Mouse (Mus musculus) forebrain, embryonic 14.5 days (tissue): Measurements from ENCODE around the gene Prep. TPM values are rescaled to one million over a fixed set of nuclear protein-coding genes. Genes with fewer than 3 reads are reported as not detected.
A peak's percentile ranks its signal among the peaks of the same experiment; 100 is the strongest.

Experiments
- ATAC-seq: fragments of 200-750 bp; cut with Nextera tagmentation; 2 replicates; pipeline ENCODE4 v1.8.0; 2017; ENCODE audit warnings: mild to moderate bottlenecking, moderate library complexity
- DNase-seq: peaks from one replicate; pipeline ENCODE4 v3.0.0-alpha.2; 2015; ENCODE audit warnings: low spot score
- H3K27ac ChIP-seq: fragments of 300-500 bp; sonication (generic); 2 replicates; pipeline ENCODE4 v1.5.1; 2014; ENCODE audit warnings: low read depth, mild to moderate bottlenecking, control low read depth, low read length, moderate library complexity
- H3K27me3 ChIP-seq: fragments of 300-500 bp; sonication (generic); replicated peaks from 2 replicates; pipeline ENCODE4 v1.6.1; 2014; ENCODE audit warnings: low read length, control low read depth, mixed read lengths; ENCODE audit not compliant: control insufficient read depth, insufficient read depth
- H3K36me3 ChIP-seq: fragments of 300-500 bp; sonication (generic); 2 replicates; pipeline ENCODE4 v1.6.1; 2014; ENCODE audit warnings: low read length, control low read depth; ENCODE audit not compliant: control insufficient read depth, insufficient read depth
- H3K4me1 ChIP-seq: fragments of 300-500 bp; sonication (generic); 2 replicates; pipeline ENCODE4 v1.6.1; 2014; ENCODE audit warnings: antibody characterized with exemption, low read length, control low read depth; ENCODE audit not compliant: control insufficient read depth, insufficient read depth
- H3K4me2 ChIP-seq: fragments of 300-500 bp; sonication (generic); 2 replicates; pipeline ENCODE4 v1.6.1; 2014; ENCODE audit warnings: mild to moderate bottlenecking, control low read depth, low read length
- H3K4me3 ChIP-seq: fragments of 300-500 bp; sonication (generic); 2 replicates; pipeline ENCODE4 v1.5.1; 2014; ENCODE audit warnings: low read depth, low read length, control low read depth
- H3K9ac ChIP-seq: fragments of 300-500 bp; sonication (generic); 2 replicates; pipeline ENCODE4 v1.6.1; 2014; ENCODE audit warnings: mild to moderate bottlenecking, low read length, control low read depth, moderate library complexity
- H3K9me3 ChIP-seq: fragments of 300-500 bp; sonication (generic); replicated peaks from 2 replicates; pipeline ENCODE4 v1.6.1; 2016; ENCODE audit warnings: low read length, control low read depth, mixed read lengths; ENCODE audit not compliant: control insufficient read depth
- WGBS: fragments of 180-500 bp; shearing (Covaris S2); extraction: QIAGEN DNeasy Blood & Tissue Kit; methylation state at CpG from one replicate; pipeline ENCODE4 v1.1.7; 2014; 5-methylcytosine and 5-hydroxymethylcytosine counted together
- polyA plus RNA-seq: library from polyadenylated mRNA; unstranded; fragments of >200 nt; fragmentation: Nextera tagmentation; extraction: Ambion mirVana; gene quantifications from 2 replicates; pipeline ENCODE4 v1.2.1, GENCODE M21; 2014

Prep gene
- polyA plus RNA-seq, 1 experiment from 2014 or later, result 14.2 TPM

DNA sequence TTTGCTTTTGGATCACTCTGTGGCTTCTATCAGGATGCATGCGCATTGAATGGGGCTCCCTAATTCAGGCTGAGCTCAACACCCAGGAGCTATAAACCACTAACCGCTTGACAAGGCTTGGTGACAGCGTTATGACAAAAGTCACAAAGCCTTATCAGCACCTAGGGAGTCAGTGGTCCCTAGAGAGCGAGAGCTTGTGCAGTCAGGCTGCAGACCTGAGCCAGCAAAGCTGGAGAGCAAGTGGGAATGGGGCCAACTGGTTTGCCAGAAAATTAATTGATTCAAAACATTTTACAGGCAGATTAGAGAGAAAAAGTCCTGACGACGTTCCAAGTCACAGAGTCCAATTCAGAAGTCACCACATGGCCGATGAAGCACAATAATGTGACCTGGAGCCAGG lies 37.1 kb downstream of the Prep start:
- DNase-seq (peak; percentile 83), ATAC-seq (peak; percentile 72)
- WGBS, result 40% methylated on average over 7 of the region's 7 CpGs
- H3K4me1 ChIP-seq, result peaks cover 8% of the 10 kb centered on the region
- H3K9ac ChIP-seq, result no peak overlapping the region
- no peak overlapping the region for H3K4me3 ChIP-seq
- peak overlapping the region; percentile 54 for H3K27ac ChIP-seq
- H3K27me3 ChIP-seq, result no peaks in the 10 kb centered on the region
- H3K9me3 ChIP-seq, result no peaks in the 10 kb centered on the region
- no peak overlapping the region for H3K4me2 ChIP-seq
- H3K36me3 ChIP-seq, result peaks cover 21% of the 10 kb centered on the region

DNA sequence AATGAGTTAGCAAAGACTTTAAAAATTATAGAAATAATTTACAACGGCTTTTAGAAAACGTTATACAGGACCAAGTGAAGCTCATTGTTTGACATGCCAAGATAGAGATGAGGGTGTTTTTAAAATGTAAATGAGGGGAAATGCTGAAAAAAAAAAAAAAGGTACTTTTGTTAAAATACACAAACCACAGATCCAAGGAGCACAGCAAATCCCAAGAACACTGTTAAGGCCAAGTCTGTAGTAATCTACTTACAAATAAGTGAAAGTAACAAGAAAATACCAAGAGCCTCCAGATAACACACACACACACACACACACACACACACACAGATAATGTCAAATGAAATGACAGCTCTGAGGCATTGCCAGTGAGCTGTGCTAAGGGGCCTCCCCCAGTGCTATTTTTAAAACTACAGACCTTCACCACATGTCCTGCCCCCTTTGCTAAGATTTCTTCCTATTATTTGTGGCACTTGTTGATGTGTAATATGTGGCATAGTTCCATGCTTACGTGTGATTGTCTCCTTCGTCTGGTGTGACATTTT lies 37.6 kb downstream of the Prep start:
- 49% methylated on average over 4 of the region's 4 CpGs for WGBS
- Histone ChIP-seq H3K9ac (no peak overlapping the region), H3K27me3 (no peaks in the 10 kb centered on the region), H3K36me3 (peaks cover 25% of the 10 kb centered on the region), H3K9me3 (no peaks in the 10 kb centered on the region), H3K4me3 (no peak overlapping the region), H3K4me1 (peaks cover 8% of the 10 kb centered on the region), H3K4me2 (no peak overlapping the region), H3K27ac (no peak overlapping the region)
- ATAC-seq (peak; percentile 24; the same call in 1 of the 2 replicates), DNase-seq (peak; percentile 22)

DNA sequence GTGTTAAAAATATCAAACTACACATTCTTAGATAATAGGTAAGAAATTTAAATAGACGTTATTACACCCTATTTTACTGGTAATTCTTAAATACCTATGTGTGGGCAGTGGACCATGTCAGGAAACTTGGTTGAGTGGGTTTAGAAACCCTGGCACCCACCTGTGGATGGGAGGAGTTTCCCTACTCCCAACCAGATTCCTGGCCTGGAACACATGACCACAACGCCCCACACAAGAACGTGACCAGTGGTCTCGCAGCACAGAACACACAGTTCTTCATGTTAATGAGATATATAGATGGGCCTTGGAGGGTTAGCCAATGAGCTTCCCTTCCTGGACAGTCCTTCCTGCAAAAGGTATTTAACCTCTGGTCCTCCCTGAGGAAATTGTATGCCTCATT lies 39.5 kb downstream of the Prep start:
- Histone ChIP-seq H3K27ac (no peak overlapping the region), H3K4me1 (peaks cover 8% of the 10 kb centered on the region), H3K9me3 (no peaks in the 10 kb centered on the region), H3K4me3 (no peak overlapping the region), H3K27me3 (no peaks in the 10 kb centered on the region), H3K36me3 (peaks cover 29% of the 10 kb centered on the region), H3K4me2 (no peak overlapping the region), H3K9ac (no peak overlapping the region)
- ATAC-seq, result no peak
- WGBS, result 91% methylated on average over 4 of the region's 4 CpGs
- no peak for DNase-seq

DNA sequence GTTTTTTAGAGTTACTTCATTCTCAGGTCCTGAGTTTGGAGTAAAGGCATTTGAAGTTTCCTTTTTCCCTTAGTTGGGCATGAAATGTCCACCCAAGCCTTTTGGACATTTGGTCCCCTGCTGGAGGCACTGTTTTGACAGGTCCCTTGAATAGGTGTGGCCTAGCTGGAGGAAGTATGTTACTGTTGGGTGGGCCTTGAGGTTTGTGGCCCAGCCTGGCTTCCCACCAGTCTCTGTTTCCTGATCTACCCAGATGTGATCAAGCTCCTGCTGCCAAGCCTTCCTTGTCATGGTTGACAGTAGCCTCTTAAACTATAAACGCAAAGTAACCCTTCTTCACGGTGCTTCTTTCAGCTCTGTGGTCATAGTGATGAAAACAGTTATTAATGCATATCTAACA lies 40.3 kb downstream of the Prep start:
- no peak overlapping the region for H3K4me2 ChIP-seq
- DNase-seq (no peak), ATAC-seq (no peak)
- WGBS, result 98% methylated on average over 2 of the region's 2 CpGs
- no peak overlapping the region for H3K9ac ChIP-seq
- peaks cover 29% of the 10 kb centered on the region for H3K36me3 ChIP-seq
- H3K4me1 ChIP-seq, result peaks cover 8% of the 10 kb centered on the region
- no peaks in the 10 kb centered on the region for H3K9me3 ChIP-seq
- no peaks in the 10 kb centered on the region for H3K27me3 ChIP-seq
- H3K4me3 ChIP-seq, result no peak overlapping the region
- H3K27ac ChIP-seq, result no peak overlapping the region

DNA sequence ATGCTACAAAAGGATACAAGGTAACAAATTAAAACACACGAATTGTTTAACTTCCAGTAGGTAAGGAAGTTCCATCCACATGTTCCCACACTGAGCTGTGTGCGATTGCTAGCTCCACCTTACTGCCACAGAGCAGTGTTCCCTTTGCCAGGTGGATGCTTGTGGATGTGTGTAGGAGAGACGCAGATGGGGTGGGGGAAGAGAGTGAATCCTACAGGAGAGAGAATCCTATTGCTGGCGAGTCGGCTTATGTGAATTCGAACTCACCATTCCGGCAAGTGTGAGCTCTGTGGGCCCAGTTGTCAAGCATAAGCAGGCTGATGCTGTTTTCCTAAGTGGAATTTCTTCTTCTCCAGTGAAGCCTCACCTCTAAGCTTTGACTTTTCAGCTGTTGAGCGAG lies 42.0 kb downstream of the Prep start:
- Histone ChIP-seq H3K4me1 (peaks cover 4% of the 10 kb centered on the region), H3K27ac (no peak overlapping the region), H3K36me3 (peaks cover 29% of the 10 kb centered on the region), H3K27me3 (no peaks in the 10 kb centered on the region), H3K9ac (no peak overlapping the region), H3K9me3 (no peaks in the 10 kb centered on the region), H3K4me2 (no peak overlapping the region), H3K4me3 (no peak overlapping the region)
- ATAC-seq (no peak), DNase-seq (no peak)
- 92% methylated on average over 8 of the region's 8 CpGs for WGBS

DNA sequence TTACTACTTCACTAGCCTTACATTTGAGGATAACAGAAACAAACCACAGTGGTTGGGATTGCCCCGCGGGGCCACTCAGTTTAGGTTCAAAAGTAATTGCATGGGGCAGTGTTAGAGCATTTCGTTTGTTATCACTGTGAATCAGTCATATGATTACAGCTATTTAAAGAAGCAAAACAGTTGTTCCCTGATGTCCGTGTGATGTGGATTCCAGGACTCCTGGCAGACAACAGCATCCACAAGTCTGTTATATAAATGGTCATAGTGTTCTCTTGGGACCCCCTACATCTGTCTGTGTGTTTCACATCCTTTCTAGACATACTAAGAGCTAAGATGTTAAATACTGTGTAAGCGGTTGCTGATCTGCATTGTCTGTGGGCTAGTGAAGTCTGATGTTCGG lies 43.0 kb downstream of the Prep start:
- H3K27ac ChIP-seq, result no peak overlapping the region
- H3K36me3 ChIP-seq, result peaks cover 29% of the 10 kb centered on the region
- H3K9me3 ChIP-seq, result no peaks in the 10 kb centered on the region
- DNase-seq (no peak), ATAC-seq (no peak)
- no peaks in the 10 kb centered on the region for H3K27me3 ChIP-seq
- H3K4me3 ChIP-seq, result no peak overlapping the region
- H3K4me1 ChIP-seq, result no peaks in the 10 kb centered on the region; the same call in 1 of the 2 replicates
- H3K4me2 ChIP-seq, result no peak overlapping the region
- H3K9ac ChIP-seq, result no peak overlapping the region
- 93% methylated on average over 6 of the region's 6 CpGs for WGBS

DNA sequence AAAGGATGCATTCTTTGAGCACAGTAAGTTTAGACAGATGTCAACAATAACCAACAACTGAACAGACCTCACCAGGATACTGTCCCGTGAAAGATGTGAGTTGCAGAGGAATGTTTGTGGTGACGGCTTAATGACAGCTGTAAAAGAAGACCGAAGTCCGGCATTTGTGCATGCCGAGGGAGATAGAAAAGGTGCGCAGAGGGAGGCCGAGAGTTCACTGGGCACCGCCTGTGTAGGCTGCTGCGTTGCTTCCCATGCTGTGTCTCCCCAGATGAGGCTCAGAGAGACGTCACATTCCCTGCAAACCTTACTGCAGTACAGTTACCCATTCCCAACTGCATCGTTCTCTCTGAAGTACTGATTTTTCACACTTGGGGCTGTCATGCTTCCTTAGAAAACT lies 45.9 kb downstream of the Prep start:
- Histone ChIP-seq H3K9me3 (no peaks in the 10 kb centered on the region), H3K4me3 (no peak overlapping the region), H3K27me3 (no peaks in the 10 kb centered on the region), H3K27ac (no peak overlapping the region), H3K9ac (no peak overlapping the region), H3K36me3 (peaks cover 36% of the 10 kb centered on the region), H3K4me1 (no peaks in the 10 kb centered on the region), H3K4me2 (no peak overlapping the region)
- WGBS, result 86% methylated on average over 11 of the region's 11 CpGs
- DNase-seq (no peak), ATAC-seq (no peak)

DNA sequence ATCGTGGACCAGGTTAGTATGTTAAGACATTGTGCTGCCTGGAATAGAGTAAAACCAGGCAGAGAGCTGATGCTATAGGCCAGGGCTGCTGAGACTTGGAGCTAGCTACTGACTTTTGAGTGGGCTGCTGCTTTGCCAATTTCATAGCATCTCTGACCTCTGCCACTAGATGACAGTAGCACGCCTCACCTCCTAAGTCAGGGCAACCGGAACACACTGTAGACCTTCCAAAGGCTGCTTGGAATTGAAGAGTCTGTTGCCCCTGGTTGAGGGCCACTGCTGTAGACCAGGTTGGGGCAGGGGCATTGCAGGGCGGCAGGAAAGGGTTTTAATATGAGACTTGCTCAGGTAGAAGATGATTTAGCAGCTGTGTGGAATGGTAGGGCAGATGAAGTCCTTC lies 47.5 kb downstream of the Prep start:
- Histone ChIP-seq H3K9ac (no peak overlapping the region), H3K4me3 (no peak overlapping the region), H3K36me3 (peaks cover 29% of the 10 kb centered on the region), H3K4me1 (no peaks in the 10 kb centered on the region), H3K4me2 (no peak overlapping the region), H3K9me3 (no peaks in the 10 kb centered on the region), H3K27ac (no peak overlapping the region), H3K27me3 (no peaks in the 10 kb centered on the region)
- ATAC-seq (no peak), DNase-seq (peak; percentile 24)
- 87% methylated on average over 4 of the region's 4 CpGs for WGBS

DNA sequence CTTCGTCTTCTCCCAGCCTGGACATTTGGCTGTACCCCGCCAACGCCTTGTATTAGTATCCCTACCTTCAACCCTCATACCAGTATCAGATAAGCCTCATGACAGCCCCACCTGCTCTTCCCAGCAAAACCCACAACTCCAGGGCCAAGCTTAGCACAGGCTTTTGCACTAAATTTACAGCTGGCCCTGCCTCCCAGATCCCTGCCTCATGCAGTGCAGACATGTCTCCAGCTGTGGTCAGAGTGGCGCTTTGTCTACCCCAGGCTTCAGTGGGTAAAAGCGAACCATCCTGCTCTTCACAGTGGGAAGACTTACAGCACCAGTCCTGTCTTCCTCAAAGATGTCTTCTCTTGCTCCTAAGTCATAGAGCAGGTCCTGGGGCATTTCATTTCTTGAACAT lies 49.8 kb downstream of the Prep start:
- no peaks in the 10 kb centered on the region for H3K4me1 ChIP-seq
- no peaks in the 10 kb centered on the region for H3K9me3 ChIP-seq
- no peak for ATAC-seq
- DNase-seq, result no peak
- no peak overlapping the region for H3K4me2 ChIP-seq
- H3K9ac ChIP-seq, result no peak overlapping the region
- 95% methylated on average over 5 of the region's 5 CpGs for WGBS
- no peak overlapping the region for H3K4me3 ChIP-seq
- H3K27ac ChIP-seq, result no peak overlapping the region
- H3K36me3 ChIP-seq, result peaks cover 40% of the 10 kb centered on the region
- H3K27me3 ChIP-seq, result no peaks in the 10 kb centered on the region
